Mouse (Mus musculus): Measurements from ENCODE around the gene Pla2g4c. TPM values are rescaled to one million over a fixed set of nuclear protein-coding genes. Genes with fewer than 3 reads are reported as not detected.
"Not testable (repeated sequence)": the region's sequence is repeated elsewhere in the genome, so short reads cannot be mapped to it uniquely, and the experiment has no call there.

The Pla2g4c gene
- 1.0 and 1.6 TPM in 2 replicates for polyA plus RNA-seq (2011; ENCODE audit: insufficient read depth, insufficient read length, low read depth, missing spikeins)

- H3K27me3 ChIP-seq (ENCODE audit: control insufficient read depth, insufficient read depth, low read length, poor library complexity, severe bottlenecking): no peaks in the 10 kb centered on the region
- TF ChIP-seq POLR2A (IDR thresholded peaks at IDR 0.05; ENCODE audit: insufficient read depth, low read length) (no peak), EP300 (IDR thresholded peaks at IDR 0.05; ENCODE audit: insufficient read depth, low read depth, low read length) (no peak), CTCF (IDR thresholded peaks at IDR 0.05; ENCODE audit: low read depth, low read length) (no peak)
Observed at GRCm38 (mm10) chr7:13324316-13324715, at the start of gene Pla2g4c. Pla2g4c (plus strand) TSS chr7:13324655.

GRCm38 (mm10) chr7:13277081-13277480 lies 47.4 kb upstream of the Pla2g4c start, which contains the start of gene Lig1:
Lig1 (plus strand) TSS chr7:13277283.
- no peak within 1 kb of the TSS for H3K27ac ChIP-seq (ENCODE audit: insufficient read depth, low read length)
- H3K4me3 ChIP-seq (ENCODE audit: low read depth, low read length): peak within 1 kb of the TSS; percentile 88
- no peaks in the 10 kb centered on the region for H3K9me3 ChIP-seq (replicated peaks; ENCODE audit: control insufficient read depth, insufficient read depth, low read length, poor library complexity, severe bottlenecking)
- H3K4me1 ChIP-seq (ENCODE audit: control insufficient read depth, insufficient read depth, low read length): no peaks in the 10 kb centered on the region
- H3K27me3 ChIP-seq (ENCODE audit: control insufficient read depth, insufficient read depth, low read length, poor library complexity, severe bottlenecking): no peaks in the 10 kb centered on the region
- peaks cover 10% of the 10 kb centered on the region for H3K36me3 ChIP-seq (ENCODE audit: control insufficient read depth, insufficient read depth, low read length, poor library complexity, severe bottlenecking)
- peak within 1 kb of the TSS; percentile 57 for H3K9ac ChIP-seq (ENCODE audit: low read depth, poor library complexity, severe bottlenecking)
- TF ChIP-seq CTCF (IDR thresholded peaks at IDR 0.05; ENCODE audit: low read depth, low read length) (no peak), POLR2A (IDR thresholded peaks at IDR 0.05; ENCODE audit: insufficient read depth, low read length) (no peak), EP300 (IDR thresholded peaks at IDR 0.05; ENCODE audit: insufficient read depth, low read depth, low read length) (no peak)

More at GRCm38 (mm10) chr7:13324316-13324715, at the start of gene Pla2g4c:
- no peak within 1 kb of the TSS for H3K27ac ChIP-seq (ENCODE audit: insufficient read depth, low read length)
- no peak within 1 kb of the TSS for H3K4me3 ChIP-seq (ENCODE audit: low read depth, low read length)
- H3K36me3 ChIP-seq (ENCODE audit: control insufficient read depth, insufficient read depth, low read length, poor library complexity, severe bottlenecking): no peaks in the 10 kb centered on the region
- H3K4me1 ChIP-seq (ENCODE audit: control insufficient read depth, insufficient read depth, low read length): no peaks in the 10 kb centered on the region
- H3K9me3 ChIP-seq (replicated peaks; ENCODE audit: control insufficient read depth, insufficient read depth, low read length, poor library complexity, severe bottlenecking): no peaks in the 10 kb centered on the region
- no peak within 1 kb of the TSS for H3K9ac ChIP-seq (ENCODE audit: low read depth, poor library complexity, severe bottlenecking)

- H3K27me3 ChIP-seq (ENCODE audit: control insufficient read depth, insufficient read depth, low read length, poor library complexity, severe bottlenecking): no peaks in the 10 kb centered on the region
- H3K27ac ChIP-seq (ENCODE audit: insufficient read depth, low read length): no peak overlapping the region
- no peak for TF ChIP-seq EP300 (IDR thresholded peaks at IDR 0.05; ENCODE audit: insufficient read depth, low read depth, low read length)
- TF ChIP-seq CTCF (IDR thresholded peaks at IDR 0.05; ENCODE audit: low read depth, low read length): no peak
- TF ChIP-seq POLR2A (IDR thresholded peaks at IDR 0.05; ENCODE audit: insufficient read depth, low read length): no peak
- no peaks in the 10 kb centered on the region for H3K4me1 ChIP-seq (ENCODE audit: control insufficient read depth, insufficient read depth, low read length)
- H3K36me3 ChIP-seq (ENCODE audit: control insufficient read depth, insufficient read depth, low read length, poor library complexity, severe bottlenecking): peaks cover 18% of the 10 kb centered on the region
- H3K9me3 ChIP-seq (replicated peaks; ENCODE audit: control insufficient read depth, insufficient read depth, low read length, poor library complexity, severe bottlenecking): no peaks in the 10 kb centered on the region
- H3K9ac ChIP-seq (ENCODE audit: low read depth, poor library complexity, severe bottlenecking): peak overlapping the region; percentile 57
- peak overlapping the region; percentile 88 for H3K4me3 ChIP-seq (ENCODE audit: low read depth, low read length)
Observed at GRCm38 (mm10) chr7:13277833-13278232, 46.6 kb upstream of the Pla2g4c start.

GRCm38 (mm10) chr7:13278308-13278891 lies 46.1 kb upstream of the Pla2g4c start, which contains the start of gene Zswim9:
Zswim9 (minus strand) TSS chr7:13278721.
- TF ChIP-seq CTCF (IDR thresholded peaks at IDR 0.05; ENCODE audit: low read depth, low read length) (no peak), EP300 (IDR thresholded peaks at IDR 0.05; ENCODE audit: insufficient read depth, low read depth, low read length) (no peak), POLR2A (IDR thresholded peaks at IDR 0.05; ENCODE audit: insufficient read depth, low read length) (no peak)
- H3K4me1 ChIP-seq (ENCODE audit: control insufficient read depth, insufficient read depth, low read length): no peaks in the 10 kb centered on the region
- peaks cover 20% of the 10 kb centered on the region for H3K36me3 ChIP-seq (ENCODE audit: control insufficient read depth, insufficient read depth, low read length, poor library complexity, severe bottlenecking)
- H3K9me3 ChIP-seq (replicated peaks; ENCODE audit: control insufficient read depth, insufficient read depth, low read length, poor library complexity, severe bottlenecking): no peaks in the 10 kb centered on the region
- H3K4me3 ChIP-seq (ENCODE audit: low read depth, low read length): peak within 1 kb of the TSS; percentile 88
- H3K9ac ChIP-seq (ENCODE audit: low read depth, poor library complexity, severe bottlenecking): peak within 1 kb of the TSS; percentile 57
- H3K27ac ChIP-seq (ENCODE audit: insufficient read depth, low read length): peak within 1 kb of the TSS; percentile 78
- no peaks in the 10 kb centered on the region for H3K27me3 ChIP-seq (ENCODE audit: control insufficient read depth, insufficient read depth, low read length, poor library complexity, severe bottlenecking)

GRCm38 (mm10) chr7:13278957-13279356 lies 45.5 kb upstream of the Pla2g4c start:
- H3K4me1 ChIP-seq (ENCODE audit: control insufficient read depth, insufficient read depth, low read length); H3K27ac ChIP-seq (ENCODE audit: insufficient read depth, low read length); H3K27me3 ChIP-seq (ENCODE audit: control insufficient read depth, insufficient read depth, low read length, poor library complexity, severe bottlenecking); H3K9ac ChIP-seq (ENCODE audit: low read depth, poor library complexity, severe bottlenecking); H3K9me3 ChIP-seq (replicated peaks; ENCODE audit: control insufficient read depth, insufficient read depth, low read length, poor library complexity, severe bottlenecking): not testable (repeated sequence)
- Histone ChIP-seq H3K4me3 (ENCODE audit: low read depth, low read length) (peak overlapping the region; percentile 88), H3K36me3 (ENCODE audit: control insufficient read depth, insufficient read depth, low read length, poor library complexity, severe bottlenecking) (peaks cover 22% of the 10 kb centered on the region)

GRCm38 (mm10) chr7:13288621-13289020 lies 35.8 kb upstream of the Pla2g4c start:
- H3K4me3 ChIP-seq (ENCODE audit: low read depth, low read length): no peak overlapping the region
- H3K9ac ChIP-seq (ENCODE audit: low read depth, poor library complexity, severe bottlenecking): no peak overlapping the region
- no peaks in the 10 kb centered on the region for H3K9me3 ChIP-seq (replicated peaks; ENCODE audit: control insufficient read depth, insufficient read depth, low read length, poor library complexity, severe bottlenecking)
- no peaks in the 10 kb centered on the region for H3K27me3 ChIP-seq (ENCODE audit: control insufficient read depth, insufficient read depth, low read length, poor library complexity, severe bottlenecking)
- H3K27ac ChIP-seq (ENCODE audit: insufficient read depth, low read length): no peak overlapping the region
- peaks cover 84% of the 10 kb centered on the region for H3K36me3 ChIP-seq (ENCODE audit: control insufficient read depth, insufficient read depth, low read length, poor library complexity, severe bottlenecking)
- H3K4me1 ChIP-seq (ENCODE audit: control insufficient read depth, insufficient read depth, low read length): no peaks in the 10 kb centered on the region
- TF ChIP-seq EP300 (IDR thresholded peaks at IDR 0.05; ENCODE audit: insufficient read depth, low read depth, low read length) (no peak), POLR2A (IDR thresholded peaks at IDR 0.05; ENCODE audit: insufficient read depth, low read length) (no peak), CTCF (IDR thresholded peaks at IDR 0.05; ENCODE audit: low read depth, low read length) (peak; percentile 4)
